Mouse (Mus musculus) G1E-ER4 (cell line): ENCODE data around the gene Dand5. TPM values are rescaled to one million over a fixed set of nuclear protein-coding genes. Genes with fewer than 3 reads are reported as not detected.

Source experiments
- GATA1 ChIP-seq: IDR thresholded peaks from one replicate; pipeline ENCODE4 v1.8.0; 2012; ENCODE audit warnings: low read length, inconsistent platforms
- polyA plus RNA-seq: library from polyadenylated mRNA; stranded (reverse); fragments of >175 nt; gene quantifications from 2 replicates; pipeline ENCODE4 v1.2.3, GENCODE M21; 2012

Dand5 gene
- polyA plus RNA-seq, 1 experiment = 1.7 TPM

DNA sequence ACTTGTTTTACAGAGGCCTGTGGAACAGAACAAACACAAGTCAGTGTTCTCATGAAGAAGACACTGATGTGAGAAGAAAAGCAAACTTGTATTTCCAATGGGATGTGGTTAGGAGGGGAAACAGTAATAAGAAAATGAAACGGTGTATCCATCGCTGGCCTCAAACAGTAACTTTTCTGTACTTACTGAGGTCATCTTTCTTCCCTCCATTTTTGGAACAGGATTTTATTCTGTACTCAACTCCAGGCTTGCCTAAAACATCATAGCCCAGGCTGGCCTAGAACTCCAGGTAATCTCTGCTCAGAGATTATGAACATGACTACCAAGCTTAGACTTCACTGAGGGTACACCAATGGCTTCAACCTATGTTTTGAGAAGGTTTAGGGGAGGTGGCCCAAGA is 16.8 kb upstream of the Dand5 start:
- TF ChIP-seq GATA1 = no peak

DNA sequence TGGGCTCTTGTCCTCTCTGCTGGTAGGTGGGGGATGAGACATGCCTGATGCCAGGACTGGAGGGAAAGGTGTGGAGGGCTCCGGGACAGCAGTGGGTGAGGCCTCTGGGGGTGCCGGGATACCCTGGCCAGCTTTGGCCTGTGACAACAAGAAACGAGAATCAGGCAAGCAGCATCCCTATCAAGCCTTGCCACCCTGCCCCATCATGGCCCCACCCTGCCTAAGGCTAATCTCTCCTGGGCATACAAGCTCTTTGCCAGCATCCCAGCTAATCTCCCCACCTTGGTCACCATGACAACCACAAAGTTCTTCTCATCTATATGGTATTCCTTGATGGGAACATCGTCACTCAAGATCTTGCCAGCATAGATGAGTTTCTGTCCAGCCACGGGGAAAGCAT is 15.9 kb upstream of the Dand5 start:
- no peak for TF ChIP-seq GATA1

DNA sequence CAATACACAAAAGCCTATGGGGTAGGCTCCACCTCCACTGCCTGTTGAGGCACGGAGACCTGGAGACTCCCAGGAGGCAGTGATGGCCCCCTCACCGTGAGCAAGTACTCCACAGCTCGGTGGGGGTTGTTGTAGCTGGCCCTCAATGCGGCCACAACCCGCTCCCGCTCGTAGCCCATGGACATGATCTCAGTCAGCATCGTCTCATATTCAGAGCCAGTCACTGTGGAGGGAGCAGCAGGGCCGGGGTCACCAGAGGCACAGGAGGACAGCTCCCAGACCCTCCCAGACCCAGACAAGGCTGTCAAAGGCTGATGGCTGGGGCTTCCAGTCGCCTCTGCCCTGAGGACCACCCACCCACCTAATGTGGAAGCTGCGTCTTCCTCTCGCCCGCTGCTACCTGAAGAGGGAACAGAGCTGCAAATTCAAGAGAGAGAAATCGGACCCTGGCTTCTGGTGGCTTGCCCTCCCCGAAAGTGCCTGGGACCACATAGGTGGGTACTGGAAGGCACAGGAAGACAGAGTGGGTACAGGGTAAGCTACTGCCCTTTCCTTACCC is 15.4 kb upstream of the Dand5 start:
- no peak for TF ChIP-seq GATA1

DNA sequence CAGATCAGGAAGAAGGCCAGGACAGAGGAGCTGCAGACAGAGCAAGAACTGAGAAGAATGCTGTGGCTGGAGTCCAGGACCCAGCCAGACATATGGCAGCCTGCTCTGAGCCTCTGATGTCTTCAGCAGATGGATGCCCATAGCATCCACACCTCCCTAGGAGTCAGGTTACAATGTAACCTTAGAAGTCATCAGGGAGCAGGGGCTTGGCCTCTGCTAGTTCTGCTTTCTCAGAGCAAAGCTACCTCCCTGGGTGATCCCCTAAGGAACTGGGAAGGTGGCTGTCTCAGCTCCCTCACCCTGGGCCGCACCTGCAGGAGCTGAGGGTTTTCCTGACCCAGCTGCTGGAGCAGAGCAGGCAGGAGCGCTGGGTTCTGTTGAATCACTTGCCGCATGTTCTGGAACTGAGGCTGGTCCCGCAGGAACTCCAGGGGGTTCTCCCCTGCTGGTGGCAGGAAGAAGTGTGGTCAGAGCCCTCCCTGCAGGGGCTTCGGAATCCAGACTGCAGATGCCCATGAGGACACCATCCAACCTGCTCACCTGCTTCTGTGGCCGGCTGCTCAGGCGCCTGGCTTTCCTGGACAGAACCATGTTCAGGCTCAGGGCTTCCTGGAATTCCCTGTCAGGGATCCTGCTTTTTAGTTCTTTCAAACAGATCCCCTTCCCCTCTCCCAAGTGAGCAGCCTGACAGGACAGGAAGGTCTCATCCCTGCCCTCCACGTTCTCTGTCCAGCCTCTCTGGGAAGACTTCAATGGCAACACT is 14.7 kb upstream of the Dand5 start:
- TF ChIP-seq GATA1 = no peak

DNA sequence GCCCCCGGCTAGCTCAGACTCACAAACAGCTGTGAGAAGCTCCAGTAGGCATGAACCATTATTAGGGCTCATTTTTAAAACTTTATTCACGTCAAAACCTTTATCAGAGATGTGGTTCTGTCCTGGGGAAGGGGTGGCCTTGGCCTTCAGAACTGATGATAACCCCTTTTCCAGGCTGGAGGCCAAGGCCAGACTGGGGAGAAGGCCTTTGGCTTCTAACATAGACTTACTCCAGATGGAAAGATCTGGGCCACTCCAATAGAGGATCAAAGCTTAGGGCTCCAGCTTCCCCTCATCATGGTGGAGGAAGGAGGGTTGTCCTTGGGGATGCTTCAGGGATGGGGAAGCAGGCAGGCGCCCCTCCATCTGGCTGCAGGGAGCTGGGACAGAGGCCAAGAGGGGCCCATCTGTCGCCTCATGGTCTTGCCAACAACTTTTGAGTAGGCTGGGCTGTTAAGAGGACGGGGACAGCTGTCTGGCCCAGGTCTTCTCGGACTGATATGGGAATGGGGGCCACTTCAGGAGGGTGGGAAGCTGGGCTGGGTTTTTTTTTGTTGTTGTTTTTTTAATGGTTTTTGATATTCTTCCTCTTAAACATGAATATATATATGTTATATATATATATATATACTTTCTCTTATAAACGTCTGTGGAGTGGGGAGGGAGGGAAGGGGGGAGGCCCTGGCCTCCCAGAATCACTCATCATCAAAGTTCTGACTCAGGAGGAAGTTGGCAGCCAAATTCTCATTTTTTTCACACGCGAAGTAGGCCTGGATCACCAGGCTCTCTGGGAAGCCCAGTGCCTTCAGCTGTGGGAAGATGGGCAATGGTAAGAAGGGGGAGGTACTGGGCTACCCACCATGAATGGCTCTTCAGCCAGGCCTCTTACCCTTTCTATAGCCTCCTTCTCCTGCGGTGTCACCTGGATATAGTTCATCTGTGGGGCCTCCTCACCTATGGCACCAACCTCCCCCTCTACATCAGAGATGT is 12.5 kb upstream of the Dand5 start:
- TF ChIP-seq GATA1 = no peak

DNA sequence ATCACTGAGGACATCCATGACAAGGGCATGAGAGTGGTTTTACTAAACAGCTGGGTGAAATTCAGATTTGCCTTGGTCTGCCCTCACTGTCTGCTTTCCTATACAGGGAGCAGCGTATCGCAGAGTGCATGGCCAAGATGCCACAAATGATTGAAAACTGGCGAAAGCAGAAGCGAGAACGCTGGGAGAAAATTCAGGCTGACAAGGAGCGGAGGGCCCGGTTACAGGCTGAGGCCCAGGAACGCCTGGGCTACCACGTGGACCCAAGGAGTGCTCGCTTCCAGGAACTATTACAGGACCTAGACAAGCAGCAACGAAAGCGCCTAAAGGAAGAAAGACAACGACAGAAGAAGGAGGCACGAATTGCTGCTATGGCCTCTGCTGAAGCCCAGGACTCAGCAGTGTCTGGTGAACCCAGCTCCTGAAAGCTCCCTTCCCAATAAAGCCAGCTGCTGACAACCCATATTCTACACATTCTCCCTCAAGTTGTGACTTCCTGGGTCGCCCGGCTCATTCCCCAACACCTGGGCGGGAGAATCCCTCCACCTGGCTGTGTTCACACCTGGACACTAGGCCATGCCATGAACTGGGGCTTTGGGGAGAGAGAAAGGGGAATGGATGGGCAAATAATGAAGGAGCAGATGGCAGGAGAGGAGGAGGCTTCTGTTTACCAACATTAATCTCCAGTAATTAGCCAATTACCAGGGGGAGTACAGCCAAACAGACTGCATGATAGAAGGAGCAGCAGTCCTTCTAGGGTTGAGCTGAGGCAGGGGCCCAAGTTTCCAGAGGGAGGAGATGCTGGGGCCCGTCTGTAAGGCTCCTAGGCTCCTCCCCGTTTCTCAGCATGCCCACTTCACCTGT is 11.6 kb upstream of the Dand5 start:
- TF ChIP-seq GATA1 = no peak

DNA sequence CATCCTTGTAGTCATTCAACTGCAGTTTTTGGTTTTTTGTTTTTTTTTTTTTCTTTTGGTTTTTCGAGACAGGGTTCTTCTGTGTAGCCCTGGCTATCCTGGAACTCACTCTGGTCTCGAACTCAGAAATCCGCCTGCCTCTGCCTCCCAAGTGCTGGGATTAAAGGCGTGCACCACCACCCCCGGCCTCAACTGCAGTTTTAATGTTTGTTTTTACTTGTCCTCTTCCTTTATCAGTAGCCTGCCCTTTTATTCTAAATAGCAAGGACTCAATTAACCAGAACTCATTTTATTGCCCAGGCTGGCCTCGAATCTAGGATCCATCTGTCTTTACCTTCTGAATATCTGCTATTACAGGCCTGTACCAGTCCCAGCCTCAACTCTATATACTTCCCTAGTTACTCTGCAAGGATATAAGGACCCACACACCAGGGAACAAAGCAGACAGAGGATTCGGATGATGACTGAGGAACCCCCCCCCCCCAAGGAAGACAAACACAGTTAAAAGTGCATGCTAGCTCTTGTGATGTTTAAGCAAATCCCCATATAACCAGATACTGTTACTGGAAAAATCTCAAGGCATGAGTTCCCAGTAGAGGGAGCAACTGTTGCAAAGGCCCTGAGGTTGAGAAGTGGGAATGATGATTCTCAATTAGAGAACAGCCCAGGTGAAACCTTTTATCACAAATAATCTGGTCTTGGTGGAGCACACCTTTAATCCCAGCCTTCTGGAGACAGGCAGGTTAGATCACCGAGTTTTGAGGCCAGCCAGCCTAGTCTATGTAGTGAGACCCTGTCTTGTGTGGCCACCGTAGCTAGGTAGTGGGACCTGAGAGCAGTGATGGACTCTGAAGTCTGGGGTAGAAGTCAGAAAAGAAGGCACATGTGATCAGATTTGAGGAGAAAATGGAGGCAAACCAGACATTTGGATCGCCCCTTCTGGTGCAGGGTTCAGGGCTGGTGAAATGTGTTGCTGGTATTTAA is 10.4 kb upstream of the Dand5 start:
- TF ChIP-seq GATA1 = no peak

DNA sequence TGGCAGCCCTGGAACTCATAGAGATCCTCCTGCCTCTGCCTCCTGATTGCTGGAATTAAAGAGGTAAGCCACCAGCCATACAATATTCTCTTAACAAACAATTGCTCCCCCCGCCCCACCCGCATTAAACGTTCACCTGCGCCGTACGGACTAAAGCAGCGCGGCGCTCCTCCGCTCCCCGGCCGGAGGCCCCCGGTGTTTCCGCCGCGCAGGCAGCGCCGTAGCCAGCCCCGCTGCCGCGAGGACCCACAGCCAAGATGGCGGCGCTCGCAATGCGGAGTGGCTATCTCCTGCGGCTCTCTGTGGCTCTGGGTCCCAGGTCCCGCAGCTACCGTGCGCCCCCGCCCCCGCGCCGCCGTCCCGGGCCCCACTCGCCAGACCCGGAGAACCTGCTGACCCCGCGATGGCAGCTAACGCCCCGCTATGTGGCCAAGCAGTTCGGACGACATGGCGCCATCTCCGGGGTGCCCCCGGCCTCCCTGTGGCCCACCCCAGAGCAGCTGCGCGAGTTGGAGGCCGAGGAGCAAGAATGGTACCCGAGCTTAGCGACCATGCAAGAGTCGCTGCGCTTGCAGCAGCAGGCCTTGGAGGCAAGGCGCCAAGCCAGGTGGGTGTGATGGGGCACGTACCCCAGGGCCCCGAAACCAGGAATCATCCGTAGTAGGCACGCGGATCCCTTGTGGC is 9.6 kb upstream of the Dand5 start:
- TF ChIP-seq GATA1 = no peak

DNA sequence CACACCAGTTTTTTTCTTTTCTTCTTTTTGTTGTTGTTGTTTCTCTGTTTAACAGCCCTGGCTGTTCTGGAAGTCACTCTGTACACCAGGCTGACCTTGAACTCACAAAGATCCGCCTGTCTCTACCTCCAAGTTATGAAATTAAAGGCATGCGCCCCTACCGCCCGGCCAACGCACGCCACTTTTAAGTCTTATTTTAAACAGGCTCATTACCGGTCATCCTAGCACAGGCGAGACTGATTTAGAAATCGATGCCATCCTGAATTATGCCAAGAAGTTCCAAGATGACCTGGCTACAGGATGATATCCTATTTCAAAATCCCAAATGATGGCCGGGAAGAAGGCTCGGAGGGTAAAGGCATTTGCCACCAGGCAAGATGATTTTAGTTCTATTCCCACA is 8.9 kb upstream of the Dand5 start, which contains the start of gene Gadd45gip1:
Gadd45gip1 (plus strand) TSS at position 33 of the 400 bp plus-strand sequence.
- TF ChIP-seq GATA1 = no peak

DNA sequence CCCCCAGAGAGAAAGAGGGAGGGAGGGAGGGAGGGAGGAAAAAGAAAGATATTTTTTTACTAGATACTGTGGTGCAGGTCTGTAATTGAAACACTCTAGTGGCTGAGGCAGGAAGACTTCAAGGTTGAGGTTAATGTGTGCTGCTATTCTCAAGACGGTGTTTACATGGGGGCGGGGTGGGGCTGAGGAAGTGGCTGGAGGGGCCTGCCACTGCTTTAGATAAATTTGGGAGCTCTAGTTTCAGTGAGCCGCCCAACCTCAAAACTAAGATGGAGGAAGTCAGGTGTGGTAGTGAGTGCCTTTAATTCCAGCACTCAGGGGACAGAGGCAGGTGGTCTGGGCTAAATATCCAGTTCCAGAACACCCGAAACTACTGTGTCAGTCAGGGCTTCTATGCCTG is 3.0 kb upstream of the Dand5 start:
- no peak for TF ChIP-seq GATA1

DNA sequence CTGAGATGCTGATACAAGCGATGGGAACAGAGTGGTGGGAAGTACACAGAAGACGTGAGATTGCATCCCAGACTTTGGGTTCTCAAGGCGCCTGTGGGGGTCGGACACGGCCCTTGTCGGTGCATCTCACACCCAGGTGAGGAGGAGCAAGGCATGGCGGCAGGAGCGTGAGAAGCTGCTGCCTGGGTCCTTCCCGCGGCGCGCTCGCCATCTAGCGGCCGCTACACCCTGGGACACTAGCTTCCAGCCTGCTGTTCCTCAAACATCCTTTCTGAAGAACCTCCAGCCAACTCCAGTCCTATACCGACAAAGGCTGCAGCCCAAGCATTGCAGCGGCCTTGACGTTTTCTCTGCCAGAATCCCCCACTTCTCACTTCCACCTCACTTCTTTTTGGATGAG is 1.0 kb upstream of the Dand5 start:
- no peak for TF ChIP-seq GATA1

DNA sequence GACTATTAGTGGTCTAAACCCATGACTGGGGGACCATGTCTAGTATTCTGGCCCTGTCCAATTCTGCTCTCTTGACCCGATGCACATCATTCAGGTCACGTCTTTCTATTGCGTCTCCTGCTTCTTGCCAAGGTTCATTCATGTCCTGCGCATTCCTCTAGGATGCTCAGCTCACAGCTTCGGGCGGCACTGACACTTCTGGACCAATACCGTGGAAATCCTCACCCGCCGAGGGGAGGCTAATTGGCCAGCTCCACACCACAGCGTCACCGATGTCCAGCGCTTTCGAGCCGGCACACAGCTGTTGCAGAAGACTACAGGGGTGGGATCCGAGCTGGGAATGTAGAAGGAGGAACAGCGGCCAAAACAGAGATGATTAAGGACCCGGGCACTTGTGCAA is 6.5 kb downstream of the Dand5 start:
- no peak for TF ChIP-seq GATA1

DNA sequence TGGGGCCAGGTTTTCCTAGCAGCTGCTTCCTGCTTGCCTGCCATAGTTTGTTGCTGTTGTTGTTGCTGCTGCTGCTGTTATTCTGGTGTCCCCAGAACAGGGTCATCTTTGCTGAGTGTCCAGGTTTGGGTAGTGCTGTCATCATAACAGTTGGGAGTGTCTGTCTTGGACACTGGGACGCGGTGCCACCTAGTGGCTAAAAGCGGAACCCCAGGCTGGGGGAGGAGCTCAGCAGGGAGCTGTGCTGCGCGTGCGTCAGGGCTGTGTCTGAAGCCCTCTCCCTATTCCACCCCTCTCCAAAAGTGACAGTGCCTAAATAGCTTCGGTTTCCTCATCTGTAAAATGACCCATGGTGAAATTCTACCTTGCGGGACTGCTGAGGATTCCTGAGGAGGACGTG is 7.1 kb downstream of the Dand5 start:
- no peak for TF ChIP-seq GATA1
